Mouse (Mus musculus) adipose tissue, adult 10 weeks (tissue): Measurements from ENCODE around the gene Ddx23. TPM values are rescaled to one million over a fixed set of nuclear protein-coding genes. Genes with fewer than 3 reads are reported as not detected.

Experiments
- polyA plus RNA-seq: library from polyadenylated mRNA; stranded (reverse); fragments of 350-450 nt; fragmentation: Illumina TruSeq; extraction: RNeasy Lipid Tissue Mini Kit (QIAGEN cat#74804); gene quantifications from one replicate; pipeline ENCODE4 v1.2.3, GENCODE M21; 2014; ENCODE audit warnings: low read depth, low replicate concordance

Gene Ddx23
- 45.2 TPM for polyA plus RNA-seq

DNA sequence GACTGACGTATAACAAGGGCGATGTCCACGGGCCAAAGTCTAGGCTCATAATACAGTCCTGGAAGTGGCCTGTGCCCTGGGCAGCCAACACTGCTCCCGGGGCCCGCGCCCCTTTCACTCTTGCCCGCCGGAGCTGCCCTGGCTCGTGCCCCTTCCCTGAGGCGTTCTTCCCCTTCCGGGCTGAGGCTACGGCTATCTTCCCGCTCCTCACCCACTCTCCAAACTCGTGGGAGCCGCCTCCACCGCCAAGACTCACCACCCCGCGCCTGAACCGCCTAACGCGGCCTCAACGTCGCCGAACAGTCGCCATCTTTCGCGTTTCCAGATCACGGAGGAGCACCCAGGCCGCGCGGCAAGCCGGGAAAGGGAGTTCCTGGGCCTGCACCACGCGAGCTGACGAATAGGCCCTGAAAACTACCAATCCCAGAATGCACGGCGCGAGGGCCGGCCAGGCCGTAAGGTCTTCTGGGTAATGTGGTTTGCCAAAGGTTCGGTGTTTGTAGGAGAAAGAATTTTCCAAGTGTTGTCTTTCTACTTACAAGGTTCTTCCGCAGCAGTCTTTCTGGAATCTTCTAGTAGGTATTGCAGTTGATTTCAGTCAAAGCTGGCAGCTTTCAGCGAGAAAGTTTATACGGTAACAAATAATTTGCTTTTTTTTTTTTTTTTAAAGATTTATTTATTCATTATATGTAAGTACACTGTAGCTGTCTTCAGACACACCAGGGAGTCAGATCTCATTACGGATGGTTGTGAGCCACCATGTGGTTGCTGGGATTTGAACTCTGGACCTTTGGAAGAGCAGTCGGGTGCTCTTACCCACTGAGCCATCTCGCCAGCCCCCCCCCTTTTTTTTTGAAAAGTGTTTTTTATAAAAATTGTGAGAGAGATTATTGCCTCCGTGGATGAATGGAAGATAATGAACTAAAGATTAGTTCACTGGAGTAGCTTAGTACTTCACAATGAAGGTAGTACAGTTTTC is at the start of gene Ddx23:
TSS of gene Ddx23 (minus strand) at position 328 of the 979 bp plus-strand sequence.

DNA sequence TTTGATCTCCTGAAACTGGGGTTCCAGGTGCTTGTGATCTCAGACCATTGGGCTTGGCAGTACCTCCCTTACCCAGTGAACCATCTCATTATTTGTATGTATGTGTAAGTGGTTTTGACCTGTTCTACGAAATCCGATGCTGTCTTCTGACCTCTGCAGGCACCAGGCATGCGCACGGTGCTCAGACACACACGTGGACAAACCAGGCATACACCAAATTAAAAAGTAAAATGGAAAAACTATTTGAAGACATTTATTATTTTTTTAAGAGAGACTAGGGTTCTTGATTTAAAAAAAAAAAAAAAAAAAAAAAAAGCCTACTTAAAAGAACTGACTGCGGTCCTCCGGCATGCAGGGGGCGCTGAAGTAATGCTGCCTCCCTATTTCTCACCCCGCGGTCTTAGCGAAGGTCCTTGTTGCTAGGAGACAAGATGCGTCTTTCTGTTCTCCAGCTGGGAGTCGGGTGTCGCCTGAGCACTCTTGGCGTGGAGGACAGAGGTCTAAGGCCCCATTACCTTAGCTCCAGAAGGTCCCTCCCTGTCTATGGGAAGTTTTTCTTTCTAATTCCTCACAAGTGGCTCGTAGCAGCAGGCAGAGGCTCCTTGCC is 45.2 kb upstream of the Ddx23 start, which contains the start of gene Ccdc65:
TSS of gene Ccdc65 (plus strand) at position 442 of the 607 bp plus-strand sequence.

DNA sequence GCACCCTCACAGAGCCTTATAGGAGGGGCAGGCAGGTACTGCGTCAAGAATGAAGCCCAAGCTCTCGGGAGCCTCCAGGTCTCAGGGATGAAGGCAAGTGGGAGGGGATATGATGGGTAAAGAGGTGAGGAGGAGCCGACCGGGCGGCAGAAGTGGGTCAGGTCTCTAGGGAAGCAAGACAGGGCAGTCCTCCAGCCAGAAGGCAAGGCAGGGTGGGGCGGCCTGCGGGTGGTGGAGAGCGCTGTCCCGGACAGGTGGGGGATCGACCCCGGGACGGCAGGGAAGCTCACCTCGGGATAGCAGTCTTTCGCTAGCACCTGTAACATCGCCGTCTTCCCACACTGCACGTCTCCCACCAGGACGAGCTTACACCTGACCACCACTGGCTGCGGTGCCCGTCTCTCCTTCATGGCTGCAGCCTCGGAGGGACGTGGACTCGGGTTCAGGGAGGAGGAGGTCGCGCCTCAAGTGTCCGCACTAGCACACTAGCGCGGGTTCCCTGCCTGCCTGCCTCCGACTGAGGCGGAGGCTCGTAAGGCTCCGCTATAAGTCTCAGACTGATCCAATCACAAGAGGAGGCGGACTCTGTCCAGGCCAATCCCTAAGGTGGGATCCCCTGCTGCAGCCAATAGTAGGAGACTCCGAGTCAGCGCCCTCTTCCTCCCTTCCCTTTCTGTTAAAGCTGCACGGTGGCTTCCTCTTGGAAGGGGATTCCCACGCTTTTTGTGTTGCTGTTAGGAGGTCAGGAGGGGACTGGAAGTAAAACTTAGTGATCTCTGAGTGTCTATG is 14.4 kb upstream of the Ddx23 start, which contains the start of gene Rnd1:
TSS of gene Rnd1 (minus strand) at position 522 of the 789 bp plus-strand sequence.

DNA sequence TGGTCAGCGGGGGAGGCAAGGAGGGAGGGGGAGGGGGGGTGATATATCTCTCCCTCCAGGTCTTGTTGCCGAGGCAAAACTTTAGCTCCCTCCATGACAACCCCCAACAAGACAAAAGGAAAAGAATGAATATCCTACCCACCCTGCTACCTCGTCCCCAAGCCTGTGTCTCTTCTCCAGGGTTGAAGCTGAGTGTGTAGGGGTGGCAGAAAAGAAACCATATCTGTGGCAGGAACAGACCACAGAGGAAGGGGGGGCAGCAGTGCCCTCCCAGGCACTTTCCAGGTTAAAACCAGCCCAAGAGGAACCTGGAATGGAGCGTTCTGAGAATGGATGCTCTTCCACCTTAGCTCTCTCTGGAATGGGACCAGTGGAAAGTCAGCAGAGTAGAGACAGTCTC is 32.2 kb downstream of the Ddx23 start, which contains the start of gene Cacnb3:
TSS of gene Cacnb3 (plus strand) at position 301 of the 400 bp plus-strand sequence.

DNA sequence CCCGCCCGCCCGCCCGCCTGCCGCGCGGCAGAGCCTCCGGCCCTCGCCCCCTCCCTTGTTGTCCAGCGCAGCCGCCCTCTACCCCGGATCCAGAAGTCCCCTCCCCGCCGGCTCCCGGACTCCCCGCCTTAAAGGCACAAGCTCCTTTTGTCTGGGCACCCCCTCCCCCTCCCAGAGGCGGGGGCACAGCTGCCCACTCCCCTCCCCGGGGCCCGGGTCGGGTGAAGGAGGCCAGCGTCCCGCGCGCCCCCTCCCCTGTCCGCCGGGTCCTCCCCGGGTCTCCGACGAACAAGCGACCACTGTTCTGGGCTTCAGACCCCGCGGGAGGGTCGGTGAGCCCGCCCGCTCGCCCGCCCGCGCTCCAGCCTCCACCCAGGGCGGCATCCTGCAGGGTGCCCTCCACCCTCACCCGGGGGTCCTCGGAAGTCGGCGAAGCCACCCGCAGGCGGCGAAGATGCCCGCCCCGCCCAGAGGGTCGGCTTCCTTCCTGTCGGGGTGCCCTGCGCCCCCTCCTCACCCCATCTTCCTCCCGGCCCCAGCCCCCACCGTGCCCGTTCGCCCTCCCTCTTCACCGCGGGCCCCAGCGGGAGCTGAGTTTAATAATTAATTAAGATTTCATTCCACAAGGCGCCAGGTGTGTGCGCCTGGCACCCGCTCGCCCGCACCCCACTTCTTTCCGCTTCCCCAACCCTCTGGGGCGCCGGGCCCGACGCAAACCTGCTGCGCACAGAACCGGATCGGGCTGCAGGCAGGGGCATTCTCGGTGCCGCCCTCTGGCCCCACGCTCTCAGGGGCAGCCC is 53.2 kb downstream of the Ddx23 start, which contains the start of gene Adcy6:
TSS of gene Adcy6 (minus strand) at position 746 of the 800 bp plus-strand sequence.

Other genes starting within 250 kb of the Ddx23 start
- not detected for gene Olfr282, start 231.7 kb downstream of the Ddx23 start, polyA plus RNA-seq
- not detected for gene Olfr281, start 210.3 kb downstream of the Ddx23 start, polyA plus RNA-seq
- gene OR5BS1P, start 193.0 kb downstream of the Ddx23 start, polyA plus RNA-seq, result not detected
- not detected for gene Lalba, start 180.2 kb downstream of the Ddx23 start, polyA plus RNA-seq
- gene Olfr279, start 170.5 kb downstream of the Ddx23 start, polyA plus RNA-seq, result not detected
- gene Kansl2, start 128.6 kb downstream of the Ddx23 start, polyA plus RNA-seq, result 45.0 TPM
- 22.9 TPM for gene Ccnt1, start 92.0 kb downstream of the Ddx23 start, polyA plus RNA-seq
- 1.9 TPM for gene 4930415O20Rik, start 91.9 kb downstream of the Ddx23 start, polyA plus RNA-seq
- gene Adcy6, start 52.8 kb downstream of the Ddx23 start, polyA plus RNA-seq, result 87.3 TPM
- 7.3 TPM for gene Cacnb3, start 32.1 kb downstream of the Ddx23 start, polyA plus RNA-seq
- 1.3 TPM for gene Rnd1, start 14.6 kb upstream of the Ddx23 start, polyA plus RNA-seq
- gene Ccdc65, start 45.3 kb upstream of the Ddx23 start, polyA plus RNA-seq, result 5.6 TPM
- gene Fkbp11, start 65.3 kb upstream of the Ddx23 start, polyA plus RNA-seq, result 41.6 TPM
- 114 TPM for gene Arf3, start 100.3 kb upstream of the Ddx23 start, polyA plus RNA-seq
- 2.8 TPM for gene Wnt10b, start 115.3 kb upstream of the Ddx23 start, polyA plus RNA-seq
- gene Wnt1, start 127.0 kb upstream of the Ddx23 start, polyA plus RNA-seq, result not detected
- gene Ddn, start 146.6 kb upstream of the Ddx23 start, polyA plus RNA-seq, result not detected
- gene Prkag1, start 168.6 kb upstream of the Ddx23 start, polyA plus RNA-seq, result 73.1 TPM
- gene Kmt2d, start 208.3 kb upstream of the Ddx23 start, polyA plus RNA-seq, result 33.8 TPM
- 4.4 TPM for gene Rhebl1, start 231.6 kb upstream of the Ddx23 start, polyA plus RNA-seq
- 0.97 TPM for gene Dhh, start 235.6 kb upstream of the Ddx23 start, polyA plus RNA-seq